Comparison of ENCODE assay signal across 31 mouse cellular contexts in the genomic region with DNA sequence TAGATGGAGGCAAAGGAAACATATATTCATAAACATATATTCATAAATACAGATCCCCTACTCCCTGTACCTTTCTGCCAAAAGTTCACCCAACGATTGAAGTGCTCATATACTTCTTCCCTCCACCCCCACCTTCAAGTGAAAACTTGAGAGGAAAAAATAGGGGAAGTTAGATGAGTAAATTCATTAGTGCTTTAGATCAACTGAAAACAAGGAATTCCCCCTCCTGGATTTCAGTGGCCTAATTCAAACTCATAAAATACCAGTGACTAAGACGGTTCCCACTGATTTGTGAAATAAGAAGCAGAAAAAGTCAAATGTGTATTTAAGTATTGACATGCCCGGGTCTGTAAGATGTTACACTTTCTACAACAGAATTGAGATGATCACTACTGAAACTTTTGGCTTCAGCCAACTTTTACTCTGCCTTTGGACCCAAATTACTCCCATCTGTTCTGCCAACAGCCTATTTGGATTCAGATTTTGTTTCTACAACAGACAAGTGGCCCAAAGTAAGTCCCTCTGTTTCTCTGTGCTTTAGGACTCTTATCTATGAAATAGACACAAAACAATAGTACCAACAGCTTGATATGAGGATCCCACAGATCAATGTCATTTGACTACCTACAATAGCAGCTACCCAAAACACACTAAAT.
DNase-seq lines count a peak whose midpoint lies in the region; ATAC-seq and TF ChIP-seq lines count a peak whose summit lies in the region.
"Had no signal": no experiment of that assay in that cellular context is flagged by ENCODE, and none has a peak within 500 bp of the region (broad histone marks: within the 10 kb centered on the region; RNA-seq: fewer than 3 reads in every experiment).

No protein-coding gene starts in this region.

- no peak overlapping the region for H3K9ac ChIP-seq in intestine, postnatal 0 days (ENCODE audit: low read depth, low read length)
- H3K9ac ChIP-seq: embryonic facial prominence, embryonic 12.5 days; embryonic facial prominence, embryonic 15.5 days; forebrain, embryonic 12.5 days; forebrain, embryonic 15.5 days; heart, embryonic 12.5 days; heart, embryonic 15.5 days; hindbrain, embryonic 13.5 days; intestine, embryonic 15.5 days had no signal

- H3K4me1 ChIP-seq in intestine, postnatal 0 days (replicated peaks; ENCODE audit: control insufficient read depth, insufficient read depth, low read length) = no peaks in the 10 kb centered on the region
- H3K4me1 ChIP-seq: embryonic facial prominence, embryonic 12.5 days; embryonic facial prominence, embryonic 15.5 days; forebrain, embryonic 12.5 days; forebrain, embryonic 15.5 days; heart, embryonic 12.5 days; heart, embryonic 15.5 days; hindbrain, embryonic 10.5 days; hindbrain, embryonic 13.5 days; intestine, embryonic 15.5 days had no signal

- no peak for TF ChIP-seq CTCF in intestine, postnatal 0 days (IDR thresholded peaks at IDR 0.05; ENCODE audit: low read depth)

- no peaks in the 10 kb centered on the region for H3K9me3 ChIP-seq in intestine, postnatal 0 days (ENCODE audit: control insufficient read depth)
- H3K9me3 ChIP-seq: embryonic facial prominence, embryonic 12.5 days; embryonic facial prominence, embryonic 15.5 days; forebrain, embryonic 12.5 days; forebrain, embryonic 15.5 days; heart, embryonic 12.5 days; heart, embryonic 15.5 days; hindbrain, embryonic 10.5 days; hindbrain, embryonic 13.5 days; intestine, embryonic 15.5 days had no signal

- intact Hi-C loops in left cerebral cortex, postnatal 14 days (cut with DNase I) = no loop called here

- no peaks in the 10 kb centered on the region for H3K36me3 ChIP-seq in macrophage (ENCODE audit: inconsistent target)
- H3K36me3 ChIP-seq in intestine, postnatal 0 days (ENCODE audit: control insufficient read depth, insufficient read depth) = no peaks in the 10 kb centered on the region
- H3K36me3 ChIP-seq: embryonic facial prominence, embryonic 12.5 days; embryonic facial prominence, embryonic 15.5 days; forebrain, embryonic 12.5 days; forebrain, embryonic 15.5 days; heart, embryonic 12.5 days; heart, embryonic 15.5 days; hindbrain, embryonic 10.5 days; hindbrain, embryonic 13.5 days; intestine, embryonic 15.5 days had no signal

- H3K27ac ChIP-seq in macrophage = peak overlapping the region; percentile 79
- H3K27ac ChIP-seq in intestine, postnatal 0 days (ENCODE audit: low read depth, low read length) = no peak overlapping the region
- H3K27ac ChIP-seq: embryonic facial prominence, embryonic 12.5 days; embryonic facial prominence, embryonic 15.5 days; forebrain, embryonic 12.5 days; forebrain, embryonic 15.5 days; heart, embryonic 15.5 days; hindbrain, embryonic 10.5 days; hindbrain, embryonic 13.5 days; intestine, embryonic 15.5 days had no signal

- no peak overlapping the region for H3K4me3 ChIP-seq in macrophage (ENCODE audit: inconsistent target)
- H3K4me3 ChIP-seq in intestine, postnatal 0 days (ENCODE audit: low read depth, low read length) = no peak overlapping the region
- H3K4me3 ChIP-seq: embryonic facial prominence, embryonic 12.5 days; embryonic facial prominence, embryonic 15.5 days; erythroblast, embryonic 14.5 days; forebrain, embryonic 12.5 days; forebrain, embryonic 15.5 days; heart, embryonic 12.5 days; heart, embryonic 15.5 days; hindbrain, embryonic 10.5 days; hindbrain, embryonic 13.5 days; intestine, embryonic 15.5 days had no signal

- ATAC-seq in intestine, postnatal 0 days = no peak
- ATAC-seq: CD4-positive, CD25-positive, alpha-beta regulatory T cell, adult 4 months; forebrain, embryonic 15.5 days; hindbrain, embryonic 16.5 days; intestine, embryonic 15.5 days; Patski had no signal

- H3K27me3 ChIP-seq in intestine, postnatal 0 days (replicated peaks; ENCODE audit: control insufficient read depth, insufficient read depth, low read length) = no peaks in the 10 kb centered on the region
- H3K27me3 ChIP-seq: embryonic facial prominence, embryonic 12.5 days; embryonic facial prominence, embryonic 15.5 days; forebrain, embryonic 12.5 days; forebrain, embryonic 15.5 days; heart, embryonic 12.5 days; heart, embryonic 15.5 days; hindbrain, embryonic 13.5 days; intestine, embryonic 15.5 days; Patski had no signal

- DNase-seq in 3T3-L1 (ENCODE audit: low read depth, low spot score) (peak; percentile 49), NIH3T3 (ENCODE audit: low read depth) (peak; percentile 27)
- DNase-seq in brain, adult 2 months (ENCODE audit: low read depth, low spot score) = peak; percentile 9
- no peak for DNase-seq in spleen, adult 18-20 months
- no peak for DNase-seq in left cerebral cortex, adult 11 months (ENCODE audit: low spot score)
- no peak for DNase-seq in left cerebral cortex, postnatal 14 days (ENCODE audit: low spot score in 2 of 2)
- DNase-seq: adrenal gland, adult 2 months; adrenal gland, postnatal 14 days; cerebellum, adult 18-20 months; cerebellum, adult 9-10 months; cerebellum, postnatal 14 days; gastrocnemius, postnatal 10 days; gastrocnemius, postnatal 36 days; heart, adult 11 months; heart, postnatal 10 days; heart, postnatal 36 days had no signal

- H3K4me2 ChIP-seq in intestine, postnatal 0 days (replicated peaks; ENCODE audit: low read depth) = no peak overlapping the region
- H3K4me2 ChIP-seq: embryonic facial prominence, embryonic 12.5 days; embryonic facial prominence, embryonic 15.5 days; forebrain, embryonic 12.5 days; forebrain, embryonic 15.5 days; heart, embryonic 12.5 days; heart, embryonic 15.5 days; hindbrain, embryonic 13.5 days; intestine, embryonic 15.5 days had no signal

- H3K79me2 ChIP-seq in macrophage (ENCODE audit: inconsistent target) = peaks cover 81% of the 10 kb centered on the region

- 18% methylated on average over 3 of the region's 3 CpGs for WGBS in macrophage (ENCODE audit: missing documents)
- 74% methylated on average over 3 of the region's 3 CpGs for WGBS in intestine, postnatal 0 days

Comparison
In these comparisons a context has a peak if more than half of its experiments do, and no peak if none do; other contexts are left out.
1. DNase-seq: peak in 3T3-L1 (single experiment), NIH3T3 (single experiment) and brain, adult 2 months (single experiment); none in spleen, adult 18-20 months (0 of 2), left cerebral cortex, adult 11 months (single experiment) and left cerebral cortex, postnatal 14 days (0 of 2).